Mouse (Mus musculus) adipocyte (in vitro differentiated cells): ENCODE results near the gene Ism1.

Experiments
- DNase-seq: peaks from one replicate; pipeline ENCODE4 v3.0.0-alpha.2; 2016; ENCODE audit warnings: low spot score

The Ism1 gene

GRCm38 (mm10) chr2:139714206-139714605, 36.2 kb downstream of the Ism1 start:
- no peak for DNase-seq

- no peak for DNase-seq
Measured at GRCm38 (mm10) chr2:139717772-139718171, 39.8 kb downstream of the Ism1 start.

GRCm38 (mm10) chr2:139722700-139723099, 44.7 kb downstream of the Ism1 start:
- DNase-seq, result peak; percentile 7

- DNase-seq, result no peak
Measured at GRCm38 (mm10) chr2:139723304-139723703, 45.3 kb downstream of the Ism1 start.

GRCm38 (mm10) chr2:139724202-139724838, 46.3 kb downstream of the Ism1 start:
- DNase-seq, result no peak

- DNase-seq, result no peak
Measured at GRCm38 (mm10) chr2:139725328-139725727, 47.4 kb downstream of the Ism1 start.

- peak; percentile 41 for DNase-seq
Measured at GRCm38 (mm10) chr2:139728060-139728459, 50.1 kb downstream of the Ism1 start.

- no peak for DNase-seq
Measured at GRCm38 (mm10) chr2:139729377-139729776, 51.4 kb downstream of the Ism1 start.

GRCm38 (mm10) chr2:139742381-139742780, 64.4 kb downstream of the Ism1 start:
- DNase-seq, result peak; percentile 12

- DNase-seq, result no peak
Measured at GRCm38 (mm10) chr2:139757021-139757420, 79.0 kb downstream of the Ism1 start.

- DNase-seq, result no peak
Measured at GRCm38 (mm10) chr2:139757456-139757855, 79.5 kb downstream of the Ism1 start.

GRCm38 (mm10) chr2:139764355-139764754, 86.4 kb downstream of the Ism1 start:
- peak; percentile 44 for DNase-seq

GRCm38 (mm10) chr2:139774949-139775570, 97.1 kb downstream of the Ism1 start:
- no peak for DNase-seq

GRCm38 (mm10) chr2:139776644-139777043, 98.7 kb downstream of the Ism1 start:
- no peak for DNase-seq

- DNase-seq, result peak; percentile 56
Measured at GRCm38 (mm10) chr2:139778283-139778682, 100.3 kb downstream of the Ism1 start.

GRCm38 (mm10) chr2:139783318-139783850, 105.4 kb downstream of the Ism1 start:
- DNase-seq, result no peak

- no peak for DNase-seq
Measured at GRCm38 (mm10) chr2:139784465-139784864, 106.5 kb downstream of the Ism1 start.

GRCm38 (mm10) chr2:139784946-139785345, 107.0 kb downstream of the Ism1 start:
- DNase-seq, result no peak

GRCm38 (mm10) chr2:139788658-139789057, 110.7 kb downstream of the Ism1 start:
- no peak for DNase-seq

GRCm38 (mm10) chr2:139792345-139793120, 114.6 kb downstream of the Ism1 start:
- peak; percentile 38 for DNase-seq

GRCm38 (mm10) chr2:139804041-139804440, 126.1 kb downstream of the Ism1 start:
- DNase-seq, result no peak

GRCm38 (mm10) chr2:139807887-139808286, 129.9 kb downstream of the Ism1 start:
- no peak for DNase-seq
